Mouse (Mus musculus) gastrocnemius, postnatal 4 days (tissue): Measurements from ENCODE around the gene Ssu72. TPM values are rescaled to one million over a fixed set of nuclear protein-coding genes. Genes with fewer than 3 reads are reported as not detected.
"Not testable (repeated sequence)": the region's sequence is repeated elsewhere in the genome, so short reads cannot be mapped to it uniquely, and the experiment has no call there.

Experiments
- DNase-seq, 2 experiments: peaks; one replicate each; pipeline ENCODE4 v3.0.0; 2021 to 2022; ENCODE audit warnings: low spot score in 2 of 2, mixed read lengths in 2 of 2
- total RNA-seq, 2 experiments: library from RNA; stranded (reverse); gene quantifications; 2 replicates each; pipeline ENCODE4 v1.2.3; 2021

Ssu72 gene
- total RNA-seq, 2 experiments from 2014 or later = 61.5 to 63.0 TPM

GRCm38 (mm10) chr4:155696261-155697255 lies 8.0 kb upstream of the Ssu72 start:
- no peak for DNase-seq

DNA sequence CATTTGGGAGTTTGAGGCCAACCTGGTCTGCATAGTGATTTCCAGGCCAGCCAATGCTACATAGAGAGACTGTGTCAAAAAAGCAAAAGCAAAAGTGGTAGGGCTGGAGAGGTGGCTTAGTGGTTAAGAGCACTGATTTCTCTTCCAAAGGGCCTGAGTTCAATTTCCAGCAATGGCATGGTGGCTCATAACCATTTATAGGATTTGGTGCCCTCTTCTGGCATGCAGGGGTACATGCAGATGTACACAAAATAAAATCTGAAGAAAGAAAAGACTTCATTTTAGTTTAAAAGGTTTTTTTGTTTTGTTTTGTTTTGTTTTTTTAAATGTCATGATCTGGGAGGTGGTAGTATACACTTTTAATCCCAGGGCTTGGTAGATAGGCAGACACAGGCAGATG lies 4.2 kb upstream of the Ssu72 start:
- DNase-seq = no peak

- DNase-seq = no peak
These were observed 1.1 kb upstream of the Ssu72 start for GRCm38 (mm10) chr4:155703425-155703929.

- no peak for DNase-seq
These were observed 961 bp downstream of the Ssu72 start for GRCm38 (mm10) chr4:155705592-155705929.

- DNase-seq = no peak
These were observed 4.0 kb downstream of the Ssu72 start for GRCm38 (mm10) chr4:155708582-155708981.

DNA sequence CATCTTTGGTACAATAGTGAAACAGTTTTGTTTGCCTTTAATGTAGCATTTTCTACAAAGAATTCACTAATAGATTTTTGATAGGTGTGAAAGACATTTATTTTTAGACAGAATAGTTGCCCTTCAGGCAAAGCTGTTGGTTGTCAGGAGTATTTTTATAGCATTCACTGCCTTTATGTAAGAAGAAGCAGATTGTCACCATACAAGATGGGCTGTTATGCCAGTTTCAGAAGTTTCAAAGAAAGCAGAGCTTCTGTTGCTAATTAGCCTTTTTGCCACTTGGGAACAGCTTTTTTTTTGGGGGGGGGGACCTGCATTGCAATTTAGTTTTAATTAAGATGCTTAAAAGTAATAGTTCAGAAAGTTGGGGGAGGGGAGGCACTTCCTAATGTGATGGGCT lies 4.4 kb downstream of the Ssu72 start:
- DNase-seq = no peak

DNA sequence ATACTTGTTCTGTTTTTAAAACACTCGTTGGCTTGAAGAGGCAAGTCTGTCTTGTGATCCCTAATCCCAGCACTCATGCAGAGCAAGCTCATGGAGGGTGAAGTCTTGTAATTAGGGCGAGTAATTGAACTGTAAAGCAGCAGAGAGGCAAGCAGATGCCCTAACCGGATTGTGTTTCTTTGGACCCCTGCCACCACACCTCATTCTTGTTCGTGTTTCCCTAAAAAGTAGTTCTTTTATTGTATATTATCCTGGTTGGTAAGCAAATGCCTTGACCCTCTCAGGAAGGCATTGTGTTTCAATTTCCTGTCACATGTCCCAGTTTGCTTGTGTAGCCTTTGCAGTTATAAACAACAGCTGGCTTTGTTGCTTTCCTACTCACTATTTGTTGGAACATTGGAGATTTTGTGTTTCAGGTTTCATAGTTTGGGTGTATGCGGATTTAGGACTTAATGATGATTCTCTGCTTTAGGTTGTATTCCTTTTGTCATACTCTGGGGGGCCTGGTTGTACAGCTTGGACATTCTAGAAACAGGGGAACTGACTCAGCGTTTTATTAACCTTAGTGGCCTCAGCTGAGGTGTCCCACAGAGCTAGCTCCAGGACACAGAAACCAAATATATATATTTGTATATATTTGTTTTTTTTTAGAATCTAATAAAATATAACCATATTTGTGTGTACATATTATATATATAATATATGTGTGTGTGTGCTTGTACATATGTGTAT lies 6.1 kb downstream of the Ssu72 start:
- DNase-seq = no peak

- no peak for DNase-seq
These were observed 17.1 kb downstream of the Ssu72 start for GRCm38 (mm10) chr4:155721668-155722083.

DNA sequence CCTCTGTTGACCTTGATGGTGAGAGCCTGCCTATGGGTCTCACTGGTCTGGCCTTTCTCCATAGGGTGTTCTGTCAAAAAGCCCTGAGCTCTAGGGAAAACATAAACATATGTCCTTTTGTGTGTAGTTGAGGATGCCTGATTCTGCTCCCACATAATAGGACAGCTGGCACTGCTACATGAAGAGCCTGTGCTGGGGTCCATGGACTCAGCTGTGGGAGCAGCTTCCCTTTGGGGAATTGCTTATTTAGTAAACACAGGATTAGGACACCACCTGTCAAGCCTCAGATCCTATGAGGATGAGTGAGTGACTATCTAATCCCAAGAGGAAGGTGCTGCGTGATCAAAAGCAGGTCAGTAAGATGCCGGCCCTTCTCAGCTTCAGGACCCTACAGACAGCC lies 23.4 kb downstream of the Ssu72 start:
- no peak for DNase-seq

- DNase-seq = no peak
These were observed 28.7 kb downstream of the Ssu72 start for GRCm38 (mm10) chr4:155733267-155733666.

DNA sequence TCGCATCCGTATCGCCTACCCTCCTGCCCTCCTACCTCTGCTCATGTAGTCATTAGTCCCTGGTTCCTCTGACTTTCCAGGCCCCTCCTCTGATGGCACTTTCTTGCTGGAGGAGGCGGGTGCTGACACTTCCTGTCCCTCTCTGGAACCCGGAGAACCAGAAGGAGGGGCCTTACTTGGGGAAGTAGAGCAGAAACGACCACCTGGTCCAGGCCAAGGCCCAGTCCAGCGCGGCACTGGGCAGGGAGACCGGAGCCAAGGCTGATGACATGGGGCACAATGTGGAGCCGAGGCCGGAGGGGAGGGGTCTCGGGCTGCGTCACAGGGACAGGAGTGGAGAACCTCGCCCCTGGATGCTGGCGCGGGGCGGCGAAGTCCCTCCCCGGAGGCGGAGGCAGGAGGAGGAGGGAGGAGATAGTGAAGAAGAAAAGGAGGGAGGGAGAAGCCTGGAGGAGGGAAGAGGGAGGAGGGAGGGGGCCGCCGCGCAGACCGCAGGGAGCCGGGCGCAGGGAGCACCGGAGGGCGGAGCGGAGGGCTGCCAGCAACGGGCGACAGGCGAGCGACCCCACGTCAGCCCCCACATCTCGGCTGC lies 29.8 kb downstream of the Ssu72 start, which contains the start of gene Tmem240:
Gene Tmem240 (plus strand): TSS at position 451 of the 592 bp plus-strand sequence.
- DNase-seq = peak; percentile 75 to 90

DNA sequence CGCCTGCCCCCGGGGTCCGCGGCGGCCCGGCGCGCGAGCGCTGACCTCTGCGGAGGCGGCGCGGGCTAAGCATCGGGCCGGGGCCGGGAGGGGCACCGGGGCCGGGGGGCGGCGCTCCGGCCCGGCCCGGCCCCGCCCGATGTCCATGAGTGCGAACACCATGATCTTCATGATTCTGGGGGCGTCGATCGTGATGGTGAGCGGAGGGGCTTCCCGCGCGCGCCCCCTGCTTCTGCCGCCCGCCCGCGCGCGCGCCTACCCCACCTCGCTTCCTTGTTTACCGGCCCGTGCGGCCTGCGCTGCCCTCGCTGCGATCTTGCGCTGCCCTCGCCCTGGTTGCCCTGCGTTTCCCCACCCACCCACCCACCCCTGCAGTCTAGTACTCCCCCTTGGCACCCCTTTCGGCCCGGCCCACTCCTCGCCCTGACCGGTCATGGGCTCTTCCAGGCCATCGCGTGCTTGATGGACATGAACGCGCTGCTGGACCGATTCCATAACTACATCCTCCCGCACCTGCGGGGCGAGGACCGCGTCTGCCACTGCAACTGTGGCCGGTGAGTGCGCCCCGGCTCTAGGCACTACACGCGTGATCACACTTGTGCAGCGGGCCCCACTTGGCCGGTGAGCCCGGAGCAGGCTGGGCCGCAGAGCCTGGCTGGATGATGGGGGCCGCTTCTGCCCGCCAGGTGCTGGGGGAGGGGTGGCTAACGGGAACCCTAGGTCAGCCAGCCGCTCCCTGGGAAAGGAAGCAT lies 30.5 kb downstream of the Ssu72 start:
- DNase-seq = peak; percentile 33 to 62

- no peak for DNase-seq
These were observed 31.2 kb downstream of the Ssu72 start for GRCm38 (mm10) chr4:155735788-155736187.

GRCm38 (mm10) chr4:155736421-155736820 lies 31.8 kb downstream of the Ssu72 start:
- DNase-seq = no peak

- DNase-seq = no peak
These were observed 33.7 kb downstream of the Ssu72 start for GRCm38 (mm10) chr4:155738262-155738661.

DNA sequence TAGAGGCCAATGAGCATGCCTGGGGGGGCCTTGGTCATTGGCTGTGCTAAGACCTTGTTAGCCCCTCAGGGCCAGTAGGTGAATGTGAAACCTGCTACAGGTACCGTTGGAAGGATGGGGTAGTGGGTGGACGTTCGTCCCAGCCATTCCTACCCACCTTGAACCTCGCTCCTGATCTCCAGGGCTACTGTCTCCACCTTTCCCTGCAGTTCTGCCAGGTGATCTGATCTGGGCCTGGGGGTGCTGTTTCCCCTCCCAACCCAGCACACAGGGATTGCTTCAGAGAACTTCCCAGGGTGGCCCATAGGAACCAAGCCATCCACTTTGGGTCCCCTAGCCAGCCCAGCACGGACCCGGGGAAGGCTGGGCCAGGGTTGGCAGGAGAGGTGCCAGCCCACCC lies 34.6 kb downstream of the Ssu72 start:
- DNase-seq = no peak

- DNase-seq = no peak
These were observed 35.4 kb downstream of the Ssu72 start for GRCm38 (mm10) chr4:155739741-155740636.

DNA sequence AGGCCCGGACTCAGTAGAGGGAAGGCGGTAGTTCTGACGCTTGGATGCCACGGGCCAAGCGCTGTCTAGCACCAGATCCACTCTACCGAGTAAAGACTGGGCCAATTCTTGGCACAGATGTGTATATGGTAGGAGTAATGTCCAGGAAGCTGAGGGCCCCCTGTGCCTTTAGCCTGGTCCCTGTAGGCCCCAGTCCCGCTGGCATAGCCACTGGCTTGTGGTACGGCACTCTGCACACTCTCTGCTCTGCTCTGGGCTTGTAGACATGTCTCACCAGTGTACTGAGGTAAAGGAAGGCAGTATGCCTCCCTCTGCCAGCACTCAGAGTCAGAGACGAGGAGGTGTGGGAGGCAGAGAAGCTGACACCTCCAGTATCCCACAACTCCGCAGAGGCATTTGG lies 36.1 kb downstream of the Ssu72 start:
- not testable (repeated sequence) for DNase-seq

DNA sequence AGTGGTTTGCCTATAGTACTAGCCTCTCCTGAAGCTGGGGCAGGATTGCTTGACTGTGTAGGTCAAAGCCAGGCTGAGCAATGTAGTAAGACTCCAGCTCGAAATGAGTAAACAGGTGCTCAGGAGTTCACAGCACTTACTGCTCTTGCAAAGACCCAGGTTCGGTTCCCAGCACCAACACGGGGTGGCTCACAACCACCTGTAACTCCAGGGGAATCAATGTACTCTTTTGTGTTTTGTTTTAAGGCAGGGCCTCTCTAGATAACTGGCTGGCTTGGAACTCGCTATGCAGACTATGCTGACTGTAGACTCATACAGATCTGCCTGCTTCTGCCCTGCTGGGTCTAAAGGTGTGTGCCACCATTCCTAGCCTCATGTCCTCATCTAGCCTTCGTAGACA lies 38.1 kb downstream of the Ssu72 start:
- DNase-seq = no peak

- no peak for DNase-seq
These were observed 39.9 kb downstream of the Ssu72 start for GRCm38 (mm10) chr4:155744474-155744873.
